ENCODE assay signal across 8 mouse cellular contexts in genomic region chr9:122195042-122195682, GRCm38 (mm10).
DNase-seq lines count a peak whose midpoint lies in the region; ATAC-seq lines count a peak whose summit lies in the region.
"Had no signal": no experiment of that assay in that cellular context is flagged by ENCODE, and none has a peak within 500 bp of the region (broad histone marks: within the 10 kb centered on the region; RNA-seq: fewer than 3 reads in every experiment).

No protein-coding gene starts in this region.

- ATAC-seq in megakaryocyte, adult 5-6 weeks (ENCODE audit: poor library complexity, severe bottlenecking), result no peak

- peak; percentile 40 for DNase-seq in ovary, postnatal 36 days (ENCODE audit: low spot score)
- no peak for DNase-seq in ovary, postnatal 14 days (ENCODE audit: low spot score)
- DNase-seq in heart, adult 9 months (ENCODE audit: low spot score in 2 of 2), result peak; percentile 66 to 77
- DNase-seq in kidney, postnatal 4 days, result peak; percentile 34 to 44
- DNase-seq in testis, postnatal 14 days (ENCODE audit: low spot score), result peak; percentile 25
- DNase-seq in gastrocnemius, postnatal 10 days, result no peak
- DNase-seq: retina, postnatal 1 day had no signal

Comparison
In these comparisons a context has a peak if more than half of its experiments do, and no peak if none do; other contexts are left out.
1. DNase-seq: peak in ovary, postnatal 36 days (single experiment), heart, adult 9 months (2 of 2), kidney, postnatal 4 days (2 of 2) and testis, postnatal 14 days (single experiment); none in ovary, postnatal 14 days (single experiment) and gastrocnemius, postnatal 10 days (single experiment).